ENCODE assay signal across 16 mouse cellular contexts in genomic region chr17:7240526-7240925, GRCm38 (mm10).
"Had no signal": no experiment of that assay in that cellular context is flagged by ENCODE, and none has a peak within 500 bp of the region (broad histone marks: within the 10 kb centered on the region; RNA-seq: fewer than 3 reads in every experiment).

No protein-coding gene starts in this region.

- H3K4me3 ChIP-seq: limb, embryonic 12.5 days; limb, embryonic 15.5 days; midbrain, embryonic 12.5 days; midbrain, embryonic 15.5 days; neural tube, embryonic 12.5 days; neural tube, embryonic 15.5 days had no signal

- H3K27me3 ChIP-seq: limb, embryonic 12.5 days; limb, embryonic 15.5 days; midbrain, embryonic 12.5 days; midbrain, embryonic 15.5 days; neural tube, embryonic 12.5 days; neural tube, embryonic 15.5 days had no signal

- H3K4me1 ChIP-seq: limb, embryonic 12.5 days; limb, embryonic 15.5 days; midbrain, embryonic 12.5 days; midbrain, embryonic 15.5 days; neural tube, embryonic 12.5 days; neural tube, embryonic 15.5 days had no signal

- DNase-seq: kidney, postnatal 14 days; left cerebral cortex, postnatal 4 days; liver, postnatal 0 days; lung, embryonic 14.5 days; retina, postnatal 1 day; thymus, postnatal 4 days had no signal

- H3K9ac ChIP-seq: limb, embryonic 12.5 days; limb, embryonic 15.5 days; liver, embryonic 14.5 days; liver, postnatal 0 days; lung, embryonic 14.5 days; midbrain, embryonic 12.5 days; midbrain, embryonic 15.5 days; neural tube, embryonic 12.5 days; neural tube, embryonic 15.5 days had no signal

- H3K9me3 ChIP-seq: limb, embryonic 12.5 days; limb, embryonic 15.5 days; midbrain, embryonic 12.5 days; midbrain, embryonic 15.5 days; neural tube, embryonic 12.5 days; neural tube, embryonic 15.5 days had no signal

- ATAC-seq: liver, postnatal 0 days; lung, postnatal 0 days; midbrain, embryonic 15.5 days had no signal

- H3K27ac ChIP-seq: limb, embryonic 12.5 days; limb, embryonic 15.5 days; liver, embryonic 14.5 days; macrophage; midbrain, embryonic 12.5 days; midbrain, embryonic 15.5 days; neural tube, embryonic 12.5 days had no signal

- H3K36me3 ChIP-seq: midbrain, embryonic 15.5 days had no signal

- H3K4me2 ChIP-seq: limb, embryonic 12.5 days; limb, embryonic 15.5 days; liver, embryonic 11.5 days; lung, embryonic 14.5 days; midbrain, embryonic 12.5 days; midbrain, embryonic 15.5 days; neural tube, embryonic 12.5 days; neural tube, embryonic 15.5 days had no signal
